Comparison of ENCODE assay signal across 24 mouse cellular contexts in the genomic region with DNA sequence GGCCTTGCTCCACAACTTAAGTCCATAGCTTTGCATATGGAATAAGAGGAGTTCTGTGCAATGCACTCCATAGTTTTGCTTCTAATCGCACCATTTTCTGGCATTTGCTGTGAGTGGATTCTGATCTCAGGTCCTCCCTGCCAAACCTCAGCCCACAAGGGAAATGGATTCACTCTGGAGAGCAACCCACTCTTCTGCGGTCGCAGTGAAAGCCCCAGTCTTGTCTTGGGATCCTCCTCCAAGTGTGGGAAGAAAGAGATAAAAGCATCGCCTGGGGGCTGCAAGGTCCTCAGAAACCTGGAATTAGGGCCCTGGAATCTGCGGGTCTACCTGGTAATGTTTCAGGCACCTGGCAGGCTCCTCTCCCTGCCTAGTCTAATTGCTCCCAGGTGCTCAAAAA.
DNase-seq lines count a peak whose midpoint lies in the region; ATAC-seq and TF ChIP-seq lines count a peak whose summit lies in the region.
"Had no signal": no experiment of that assay in that cellular context is flagged by ENCODE, and none has a peak within 500 bp of the region (broad histone marks: within the 10 kb centered on the region; RNA-seq: fewer than 3 reads in every experiment).

No protein-coding gene starts in this region.

- no peak overlapping the region for H3K4me3 ChIP-seq in embryonic facial prominence, embryonic 12.5 days
- no peak overlapping the region for H3K4me3 ChIP-seq in embryonic facial prominence, embryonic 10.5 days
- no peak overlapping the region for H3K4me3 ChIP-seq in heart, adult 2 months
- H3K4me3 ChIP-seq in embryonic facial prominence, embryonic 14.5 days (ENCODE audit: low read depth, low read length) = no peak overlapping the region
- H3K4me3 ChIP-seq: forebrain, embryonic 13.5 days; forebrain, embryonic 15.5 days had no signal

- TF ChIP-seq CTCF in heart, adult 2 months (IDR thresholded peaks at IDR 0.05) = no peak

- no peaks in the 10 kb centered on the region for H3K27me3 ChIP-seq in embryonic facial prominence, embryonic 12.5 days
- no peaks in the 10 kb centered on the region for H3K27me3 ChIP-seq in embryonic facial prominence, embryonic 10.5 days (replicated peaks; ENCODE audit: low read depth, poor library complexity, severe bottlenecking)
- H3K27me3 ChIP-seq in heart, adult 2 months (ENCODE audit: control insufficient read depth, insufficient read depth, low read length) = no peaks in the 10 kb centered on the region
- no peaks in the 10 kb centered on the region for H3K27me3 ChIP-seq in embryonic facial prominence, embryonic 14.5 days (replicated peaks; ENCODE audit: control insufficient read depth, insufficient read depth, low read length)
- H3K27me3 ChIP-seq: CH12.LX; forebrain, embryonic 13.5 days; forebrain, embryonic 15.5 days; Patski had no signal

- WGBS in embryonic facial prominence, embryonic 12.5 days = 58% methylated on average over 5 of the region's 5 CpGs
- 72% methylated on average over 5 of the region's 5 CpGs for WGBS in embryonic facial prominence, embryonic 10.5 days
- WGBS in heart, adult 2 months = 79% methylated on average over 5 of the region's 5 CpGs
- WGBS in embryonic facial prominence, embryonic 14.5 days = 43% methylated on average over 5 of the region's 5 CpGs

- no peak for TF ChIP-seq EP300 in heart, adult 2 months (IDR thresholded peaks at IDR 0.05; ENCODE audit: insufficient read depth, low read depth, low read length)

- H3K79me2 ChIP-seq in heart, adult 2 months (replicated peaks; ENCODE audit: control insufficient read depth, insufficient read depth, low read length) = no peaks in the 10 kb centered on the region

- H3K9me3 ChIP-seq in embryonic facial prominence, embryonic 12.5 days = no peaks in the 10 kb centered on the region
- H3K9me3 ChIP-seq in embryonic facial prominence, embryonic 10.5 days = no peaks in the 10 kb centered on the region
- no peaks in the 10 kb centered on the region for H3K9me3 ChIP-seq in embryonic facial prominence, embryonic 14.5 days (ENCODE audit: control insufficient read depth, low read length)
- H3K9me3 ChIP-seq: forebrain, embryonic 13.5 days; forebrain, embryonic 15.5 days; G1E had no signal

- H3K27ac ChIP-seq in embryonic facial prominence, embryonic 12.5 days = peak overlapping the region; percentile 23; the same call in 1 of the 2 replicates
- H3K27ac ChIP-seq in embryonic facial prominence, embryonic 10.5 days (replicated peaks) = no peak overlapping the region
- H3K27ac ChIP-seq in heart, adult 2 months = no peak overlapping the region
- H3K27ac ChIP-seq in embryonic facial prominence, embryonic 14.5 days (replicated peaks; ENCODE audit: low read depth, low read length) = 0 out of 2 replicates have a peak overlapping the region, but pooled peaks have one; percentile 25
- H3K27ac ChIP-seq: forebrain, embryonic 13.5 days; forebrain, embryonic 15.5 days had no signal

- no peak for TF ChIP-seq POLR2A in heart, adult 2 months (IDR thresholded peaks at IDR 0.05; ENCODE audit: insufficient read depth, low read depth, low read length)

- H3K9ac ChIP-seq in embryonic facial prominence, embryonic 12.5 days = no peak overlapping the region
- H3K9ac ChIP-seq in heart, adult 2 months (ENCODE audit: low read depth, low read length) = no peak overlapping the region
- H3K9ac ChIP-seq in embryonic facial prominence, embryonic 14.5 days (ENCODE audit: low read depth, low read length) = no peak overlapping the region
- H3K9ac ChIP-seq: forebrain, embryonic 13.5 days; forebrain, embryonic 15.5 days; forebrain, postnatal 0 days had no signal

- ATAC-seq in embryonic facial prominence, embryonic 12.5 days (ENCODE audit: insufficient number of reproducible peaks, insufficient read depth, low FRiP score, low TSS enrichment) = no peak
- ATAC-seq in embryonic facial prominence, embryonic 14.5 days (ENCODE audit: low read depth) = peak; percentile 56; the same call in 1 of the 2 replicates
- ATAC-seq: activated CD4-positive, CD25-positive, alpha-beta regulatory T cell, adult 4 months; CD4-positive, CD25-positive, alpha-beta regulatory T cell, adult 4 months; forebrain, embryonic 13.5 days; forebrain, embryonic 15.5 days; forebrain, postnatal 0 days; Patski had no signal

- no peak overlapping the region for H3K4me2 ChIP-seq in embryonic facial prominence, embryonic 12.5 days (replicated peaks)
- H3K4me2 ChIP-seq in embryonic facial prominence, embryonic 14.5 days (ENCODE audit: low read depth, low read length) = no peak overlapping the region
- H3K4me2 ChIP-seq: forebrain, embryonic 13.5 days; forebrain, embryonic 15.5 days had no signal

- intact Hi-C loops in heart, adult 2 months (cut with DNase I) = no loop called here

- no peak for DNase-seq in embryonic facial prominence, embryonic 10.5 days (ENCODE audit: low spot score)
- peak; percentile 76 for DNase-seq in heart, adult 11 months
- no peak for DNase-seq in heart, adult 2 months
- peak; percentile 63 for DNase-seq in brain, adult 2 months (ENCODE audit: low read depth, low spot score)
- DNase-seq in embryonic facial prominence, embryonic 14.5 days (ENCODE audit: low spot score) = peak; percentile 86
- DNase-seq in layer of hippocampus, postnatal 36 days = no peak
- no peak for DNase-seq in adrenal gland, postnatal 10 days
- DNase-seq: adrenal gland, adult 8-10 months; adrenal gland, postnatal 25 days; B cell, adult 2 months; cerebellum, adult 11-12 months; cerebellum, adult 2 months; cerebellum, adult 9-10 months; cerebellum, postnatal 10 days; cerebellum, postnatal 25 days; forebrain, postnatal 0 days had no signal

- H3K4me1 ChIP-seq in embryonic facial prominence, embryonic 12.5 days = peaks cover 13% of the 10 kb centered on the region
- H3K4me1 ChIP-seq in embryonic facial prominence, embryonic 10.5 days = peaks cover 16% of the 10 kb centered on the region
- peaks cover 2% of the 10 kb centered on the region for H3K4me1 ChIP-seq in heart, adult 2 months (ENCODE audit: control insufficient read depth, insufficient read depth, low read length)
- H3K4me1 ChIP-seq in embryonic facial prominence, embryonic 14.5 days (ENCODE audit: control insufficient read depth, insufficient read depth, low read length) = peaks cover 23% of the 10 kb centered on the region
- H3K4me1 ChIP-seq: forebrain, embryonic 13.5 days; forebrain, embryonic 15.5 days had no signal

- H3K36me3 ChIP-seq in embryonic facial prominence, embryonic 12.5 days = no peaks in the 10 kb centered on the region
- no peaks in the 10 kb centered on the region for H3K36me3 ChIP-seq in embryonic facial prominence, embryonic 10.5 days (replicated peaks)
- no peaks in the 10 kb centered on the region for H3K36me3 ChIP-seq in heart, adult 2 months (ENCODE audit: control insufficient read depth, insufficient read depth, low read length)
- H3K36me3 ChIP-seq in embryonic facial prominence, embryonic 14.5 days (ENCODE audit: control insufficient read depth, insufficient read depth, low read length) = no peaks in the 10 kb centered on the region
- H3K36me3 ChIP-seq: forebrain, embryonic 15.5 days; G1E had no signal

Comparison
In these comparisons a context has a peak if more than half of its experiments do, and no peak if none do; other contexts are left out.
1. H3K27ac ChIP-seq: peak in embryonic facial prominence, embryonic 12.5 days (single experiment) and embryonic facial prominence, embryonic 14.5 days (single experiment); none in embryonic facial prominence, embryonic 10.5 days (single experiment) and heart, adult 2 months (single experiment).
2. DNase-seq: peak in heart, adult 11 months (single experiment), brain, adult 2 months (single experiment) and embryonic facial prominence, embryonic 14.5 days (single experiment); none in embryonic facial prominence, embryonic 10.5 days (single experiment), heart, adult 2 months (0 of 2), layer of hippocampus, postnatal 36 days (0 of 2) and adrenal gland, postnatal 10 days (single experiment).